Mouse (Mus musculus): ENCODE measurements at regions not wholly inside any gene's neighbourhood (a gene's known extent, or its start where the extent isn't known, plus 50 kb on each side); places are given as distances from the start of the nearest gene placed in this dataset.

DNA sequence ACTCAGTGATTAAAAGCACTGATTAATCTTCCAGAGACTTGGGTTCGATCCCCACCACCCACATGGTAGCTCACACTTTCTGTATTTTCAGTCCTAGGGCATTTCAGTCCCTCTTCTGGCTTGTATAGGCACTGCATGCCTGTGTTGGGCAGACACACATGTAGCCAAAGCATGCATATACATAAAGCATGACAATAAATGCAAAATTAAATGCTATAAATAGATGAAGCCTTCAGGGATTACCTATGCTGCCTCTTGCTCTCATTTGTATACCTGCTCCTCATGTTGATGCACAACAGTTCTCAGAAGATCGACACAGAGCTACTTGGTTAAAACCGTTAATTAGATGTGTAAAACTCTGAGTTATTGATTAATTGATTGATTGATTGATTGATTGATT, 206.8 kb upstream of the Lrig3 start:
- Histone ChIP-seq H3K4me1 (no peaks in the 10 kb centered on the region), H3K27me3 (replicated peaks) (no peaks in the 10 kb centered on the region), H3K9me3 (peaks cover 35% of the 10 kb centered on the region), H3K4me3 (replicated peaks) (no peak overlapping the region), H3K36me3 (replicated peaks; ENCODE audit: low read length) (no peaks in the 10 kb centered on the region)
- TF ChIP-seq GATA1 (IDR thresholded peaks at IDR 0.05; ENCODE audit: borderline replicate concordance, low read length) (no peak), FLI1 (IDR thresholded peaks at IDR 0.05; ENCODE audit: low read length) (no peak)

GRCm38 (mm10) chr10:125762367-125763068, 203.4 kb upstream of the Lrig3 start:
- TF ChIP-seq GATA1 (IDR thresholded peaks at IDR 0.05; ENCODE audit: borderline replicate concordance, low read length) (no peak), FLI1 (IDR thresholded peaks at IDR 0.05; ENCODE audit: low read length) (no peak)
- Histone ChIP-seq H3K36me3 (replicated peaks; ENCODE audit: low read length) (no peaks in the 10 kb centered on the region), H3K9me3 (peaks cover 44% of the 10 kb centered on the region), H3K27me3 (replicated peaks) (no peaks in the 10 kb centered on the region), H3K4me1 (no peaks in the 10 kb centered on the region), H3K4me3 (replicated peaks) (no peak overlapping the region)

DNA sequence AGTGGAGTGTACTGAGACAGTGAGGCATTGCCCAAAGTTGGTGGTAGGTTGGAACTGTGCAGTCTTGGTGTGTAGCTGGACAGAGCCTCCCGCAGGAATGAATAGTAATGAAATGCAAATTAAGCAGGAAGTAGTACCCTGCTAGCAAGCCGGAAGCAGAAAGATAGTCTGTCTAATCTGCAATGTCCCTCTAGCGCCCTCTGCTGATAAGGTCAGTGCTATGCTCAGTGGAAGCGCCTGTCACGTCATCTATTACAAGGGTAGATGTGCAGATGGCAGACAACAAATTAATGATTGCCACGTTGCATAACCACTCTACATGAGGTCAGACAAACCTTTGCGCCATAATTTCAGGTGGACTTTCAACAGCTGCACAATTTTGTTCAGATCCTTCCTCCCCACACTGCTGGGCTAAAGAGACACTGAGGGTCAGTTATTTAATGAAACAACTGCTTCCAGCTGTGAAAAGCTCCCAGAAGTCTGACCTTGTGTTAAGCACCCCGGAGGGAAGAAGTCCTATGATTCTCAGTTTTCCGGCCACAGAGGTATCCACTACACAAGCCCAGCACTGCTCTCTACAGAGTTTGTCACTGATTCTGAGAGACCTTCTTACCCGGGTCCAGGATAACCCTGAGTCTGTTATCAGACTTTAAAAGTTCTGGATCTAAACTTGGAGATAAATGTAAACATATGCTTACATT, 201.4 kb upstream of the Lrig3 start:
- Histone ChIP-seq H3K4me1 (no peaks in the 10 kb centered on the region), H3K4me3 (replicated peaks) (no peak overlapping the region), H3K36me3 (replicated peaks; ENCODE audit: low read length) (no peaks in the 10 kb centered on the region), H3K9me3 (peaks cover 60% of the 10 kb centered on the region), H3K27me3 (replicated peaks) (no peaks in the 10 kb centered on the region)
- TF ChIP-seq GATA1 (IDR thresholded peaks at IDR 0.05; ENCODE audit: borderline replicate concordance, low read length): no peak
- no peak for TF ChIP-seq FLI1 (IDR thresholded peaks at IDR 0.05; ENCODE audit: low read length)

- no peaks in the 10 kb centered on the region for H3K4me1 ChIP-seq
- TF ChIP-seq GATA1 (IDR thresholded peaks at IDR 0.05; ENCODE audit: borderline replicate concordance, low read length): no peak
- TF ChIP-seq FLI1 (IDR thresholded peaks at IDR 0.05; ENCODE audit: low read length): no peak
- H3K4me3 ChIP-seq (replicated peaks): no peak overlapping the region
- H3K36me3 ChIP-seq (replicated peaks; ENCODE audit: low read length): no peaks in the 10 kb centered on the region
- H3K27me3 ChIP-seq (replicated peaks): no peaks in the 10 kb centered on the region
- peaks cover 60% of the 10 kb centered on the region for H3K9me3 ChIP-seq
Observed at GRCm38 (mm10) chr10:125765103-125765820, 200.7 kb upstream of the Lrig3 start.

DNA sequence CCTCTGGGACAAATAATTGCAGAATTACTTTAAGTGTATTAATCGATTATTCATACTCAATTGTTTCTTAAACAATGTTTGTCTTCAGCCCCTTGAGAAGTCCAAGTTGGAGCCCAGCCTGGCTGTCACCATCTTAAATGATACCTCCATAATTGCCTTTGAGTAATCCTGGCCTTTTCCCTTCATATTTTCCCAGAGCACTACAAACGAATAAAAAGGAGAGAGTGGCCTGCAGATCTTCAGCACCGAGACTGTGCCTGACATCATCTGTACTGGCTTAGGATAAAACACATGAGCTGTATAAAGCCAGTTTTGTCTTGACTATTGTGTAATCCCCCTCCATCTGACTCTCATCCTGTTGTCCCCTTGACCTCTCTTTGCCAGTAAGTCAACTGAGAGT, 197.7 kb upstream of the Lrig3 start:
- Histone ChIP-seq H3K4me1 (no peaks in the 10 kb centered on the region), H3K27me3 (replicated peaks) (no peaks in the 10 kb centered on the region), H3K4me3 (replicated peaks) (no peak overlapping the region), H3K36me3 (replicated peaks; ENCODE audit: low read length) (no peaks in the 10 kb centered on the region), H3K9me3 (peaks cover 57% of the 10 kb centered on the region)
- no peak for TF ChIP-seq GATA1 (IDR thresholded peaks at IDR 0.05; ENCODE audit: borderline replicate concordance, low read length)
- no peak for TF ChIP-seq FLI1 (IDR thresholded peaks at IDR 0.05; ENCODE audit: low read length)

GRCm38 (mm10) chr10:125773541-125773940, 192.4 kb upstream of the Lrig3 start:
- Histone ChIP-seq H3K4me3 (replicated peaks) (no peak overlapping the region), H3K36me3 (replicated peaks; ENCODE audit: low read length) (no peaks in the 10 kb centered on the region), H3K4me1 (no peaks in the 10 kb centered on the region), H3K9me3 (peaks cover 43% of the 10 kb centered on the region), H3K27me3 (replicated peaks) (no peaks in the 10 kb centered on the region)
- no peak for TF ChIP-seq GATA1 (IDR thresholded peaks at IDR 0.05; ENCODE audit: borderline replicate concordance, low read length)
- no peak for TF ChIP-seq FLI1 (IDR thresholded peaks at IDR 0.05; ENCODE audit: low read length)

DNA sequence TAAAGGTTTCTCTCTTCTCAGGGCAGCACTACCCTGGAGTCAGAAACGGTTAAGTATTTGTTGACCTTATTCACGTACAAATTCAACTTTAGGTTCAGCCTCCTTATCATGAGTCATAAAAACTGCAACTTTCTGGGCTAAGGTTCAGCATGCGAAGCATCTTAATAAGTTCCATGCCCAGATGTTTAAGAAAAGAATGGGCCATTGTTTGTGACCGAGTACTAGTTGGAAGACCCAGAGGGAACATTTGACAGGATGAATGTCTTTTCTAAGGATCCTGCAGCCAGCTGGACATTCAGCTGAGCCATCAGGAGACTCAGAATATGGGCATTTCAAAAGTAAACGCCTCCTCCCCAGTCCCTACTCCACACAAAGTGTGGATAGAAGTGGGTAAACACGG, 183.5 kb upstream of the Lrig3 start:
- Histone ChIP-seq H3K4me1 (no peaks in the 10 kb centered on the region; the same call in 1 of the 2 replicates), H3K36me3 (replicated peaks; ENCODE audit: low read length) (no peaks in the 10 kb centered on the region), H3K4me3 (replicated peaks) (no peak overlapping the region), H3K27me3 (replicated peaks) (no peaks in the 10 kb centered on the region), H3K9me3 (peaks cover 17% of the 10 kb centered on the region)
- TF ChIP-seq GATA1 (IDR thresholded peaks at IDR 0.05; ENCODE audit: borderline replicate concordance, low read length) (no peak), FLI1 (IDR thresholded peaks at IDR 0.05; ENCODE audit: low read length) (no peak)

GRCm38 (mm10) chr10:125784896-125785295, 181.1 kb upstream of the Lrig3 start:
- no peaks in the 10 kb centered on the region for H3K27me3 ChIP-seq (replicated peaks)
- TF ChIP-seq FLI1 (IDR thresholded peaks at IDR 0.05; ENCODE audit: low read length): no peak
- no peak for TF ChIP-seq GATA1 (IDR thresholded peaks at IDR 0.05; ENCODE audit: borderline replicate concordance, low read length)

DNA sequence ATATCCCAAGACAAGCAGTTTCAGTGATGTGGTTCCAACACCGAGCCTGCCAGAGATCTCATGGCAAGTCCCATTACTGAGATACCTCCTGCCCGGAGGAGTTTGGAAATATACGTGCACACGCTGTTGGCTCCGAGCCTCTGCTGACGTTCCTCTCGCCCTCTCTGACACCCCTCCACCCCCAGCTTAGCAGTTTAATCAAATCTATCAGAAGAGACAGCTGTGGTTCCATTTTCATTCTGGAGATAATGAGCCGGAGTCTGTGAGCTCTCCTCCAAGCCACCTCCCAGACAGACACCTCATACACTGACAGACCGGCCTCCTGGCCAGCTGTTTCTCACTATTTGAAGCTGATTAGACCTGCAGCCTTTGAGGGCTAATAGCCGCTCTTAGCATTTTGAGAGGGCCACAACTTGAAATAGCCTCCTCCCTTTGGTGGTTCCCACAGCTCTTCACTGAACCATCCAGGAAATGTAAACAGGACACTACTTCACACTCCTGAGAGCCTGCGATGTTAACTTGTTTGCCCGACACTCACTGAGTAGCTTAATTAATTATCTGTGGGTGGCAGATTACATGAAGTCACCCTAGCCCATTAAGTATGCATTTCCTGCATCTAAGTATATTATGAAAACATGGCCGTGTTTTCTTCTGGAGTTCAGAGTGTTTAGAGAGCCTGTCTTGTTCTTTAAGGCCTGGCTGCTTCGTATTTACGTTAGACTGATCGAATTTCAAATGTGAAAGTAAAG, 180.3 kb upstream of the Lrig3 start:
- Histone ChIP-seq H3K27me3 (replicated peaks) (no peaks in the 10 kb centered on the region), H3K4me3 (replicated peaks) (peak overlapping the region; percentile 71), H3K9me3 (peaks cover 28% of the 10 kb centered on the region), H3K4me1 (no peaks in the 10 kb centered on the region; the same call in 1 of the 2 replicates), H3K36me3 (replicated peaks; ENCODE audit: low read length) (no peaks in the 10 kb centered on the region)
- no peak for TF ChIP-seq GATA1 (IDR thresholded peaks at IDR 0.05; ENCODE audit: borderline replicate concordance, low read length)
- no peak for TF ChIP-seq FLI1 (IDR thresholded peaks at IDR 0.05; ENCODE audit: low read length)

More at GRCm38 (mm10) chr10:125784896-125785295, 181.1 kb upstream of the Lrig3 start:
- Histone ChIP-seq H3K36me3 (replicated peaks; ENCODE audit: low read length) (no peaks in the 10 kb centered on the region), H3K9me3 (peaks cover 24% of the 10 kb centered on the region), H3K4me3 (replicated peaks) (no peak overlapping the region), H3K4me1 (no peaks in the 10 kb centered on the region; the same call in 1 of the 2 replicates)
